Mouse (Mus musculus): ENCODE measurements around the gene Safb. TPM values are rescaled to one million over a fixed set of nuclear protein-coding genes. Genes with fewer than 3 reads are reported as not detected.

The Safb gene
- polyA plus RNA-seq, 1 experiment, result 105 TPM

DNA sequence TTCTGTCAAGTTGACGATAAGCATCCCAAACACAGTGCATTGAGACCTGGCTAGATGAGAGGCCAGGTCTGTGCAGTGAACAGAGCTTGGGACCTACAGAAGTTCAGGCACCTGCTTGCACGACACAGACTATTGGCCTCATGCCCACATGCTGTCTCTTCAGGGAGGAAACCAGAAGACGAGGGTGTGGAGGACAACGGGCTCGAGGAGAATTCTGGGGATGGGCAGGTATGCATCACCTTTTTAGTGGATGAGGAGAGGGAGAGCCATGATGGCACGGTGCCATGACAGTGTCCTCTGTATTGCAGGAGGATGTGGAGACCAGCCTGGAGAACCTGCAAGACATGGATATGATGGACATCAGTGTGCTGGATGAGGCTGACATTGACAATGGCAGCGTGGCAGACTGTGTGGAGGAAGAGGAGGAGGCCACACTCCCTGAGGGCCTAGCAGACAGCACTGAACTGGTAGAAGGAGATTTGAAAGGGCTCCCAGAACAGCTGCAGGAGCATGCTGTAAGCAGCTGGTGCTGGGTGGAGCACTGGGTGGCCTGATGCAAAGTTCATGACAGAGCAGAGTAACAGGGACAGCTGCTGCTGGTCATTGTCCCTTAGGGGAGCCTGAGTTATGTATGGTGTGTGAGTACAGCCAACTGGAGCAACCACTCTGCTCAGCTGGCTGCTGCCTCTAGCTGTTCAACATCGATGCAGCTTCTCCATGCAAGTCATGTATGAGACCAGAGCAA, 9.1 kb downstream of the Safb start:
- 91% methylated on average over 8 of the region's 8 CpGs for WGBS
- Histone ChIP-seq H3K4me1 (ENCODE audit: control insufficient read depth, insufficient read depth, insufficient read length) (no peaks in the 10 kb centered on the region), H3K27ac (ENCODE audit: insufficient read depth, low read length) (no peak overlapping the region), H3K4me3 (ENCODE audit: extremely low read depth, insufficient read depth, insufficient read length) (no peak overlapping the region), H3K36me3 (ENCODE audit: control insufficient read depth, insufficient read depth, low read length) (peaks cover 54% of the 10 kb centered on the region), H3K27me3 (ENCODE audit: control insufficient read depth, insufficient read depth, low read length) (no peaks in the 10 kb centered on the region)
- TF ChIP-seq CTCF (IDR thresholded peaks at IDR 0.05; ENCODE audit: extremely low read depth, insufficient read depth, insufficient read length, insufficient replicate concordance), result no peak
- no peak for TF ChIP-seq POLR2A (IDR thresholded peaks at IDR 0.05; ENCODE audit: low read depth, low read length)
- DNase-seq (ENCODE audit: low read depth in 1 of 2, low spot score in 2 of 2), result no peak

DNA sequence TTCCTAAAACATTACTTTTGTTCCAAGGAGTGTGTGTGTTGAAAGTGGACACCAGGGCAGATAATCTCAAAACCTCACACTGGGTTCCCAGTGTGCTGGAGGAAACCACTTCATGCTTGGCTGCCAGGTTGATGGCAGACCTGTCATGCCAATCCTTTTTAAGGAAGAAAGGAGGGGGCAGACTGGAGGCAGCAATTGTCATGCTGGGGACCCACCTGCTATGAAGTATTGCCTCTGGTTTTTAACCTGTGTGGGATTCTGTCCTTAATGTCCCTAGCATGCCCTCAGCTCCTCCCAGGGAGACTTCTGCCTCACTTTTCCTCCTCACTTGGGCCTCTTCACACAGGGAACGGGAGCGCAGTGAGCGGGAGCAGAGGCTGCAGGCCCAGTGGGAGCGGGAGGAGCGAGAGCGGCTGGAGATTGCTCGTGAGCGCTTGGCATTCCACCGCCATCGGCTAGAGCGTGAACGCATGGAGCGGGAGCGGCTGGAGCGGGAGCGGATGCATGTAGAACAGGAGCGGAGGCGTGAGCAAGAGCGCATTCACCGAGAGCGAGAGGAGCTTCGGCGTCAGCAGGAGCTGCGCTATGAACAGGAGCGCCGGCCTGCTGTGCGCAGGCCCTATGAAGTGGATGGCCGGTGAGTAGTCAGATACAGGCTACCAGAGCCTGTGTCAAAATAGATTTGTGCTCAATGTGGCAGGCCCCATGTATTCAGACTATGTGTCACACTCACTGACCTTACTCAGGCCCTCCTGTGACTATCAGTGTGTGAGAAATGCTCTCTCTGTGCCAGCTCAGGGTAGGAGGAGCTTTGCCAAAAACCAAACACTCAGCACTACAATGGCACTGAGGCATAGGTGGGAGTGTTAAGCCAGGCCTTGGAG, 18.8 kb downstream of the Safb start:
- H3K27ac ChIP-seq (ENCODE audit: insufficient read depth, low read length), result no peak overlapping the region
- H3K36me3 ChIP-seq (ENCODE audit: control insufficient read depth, insufficient read depth, low read length), result peaks cover 61% of the 10 kb centered on the region
- no peak for DNase-seq (ENCODE audit: low read depth in 1 of 2, low spot score in 2 of 2)
- no peak overlapping the region for H3K4me3 ChIP-seq (ENCODE audit: extremely low read depth, insufficient read depth, insufficient read length)
- whole genome bisulfite sequencing, result 97% methylated on average over 28 of the region's 28 CpGs
- H3K4me1 ChIP-seq (ENCODE audit: control insufficient read depth, insufficient read depth, insufficient read length), result no peaks in the 10 kb centered on the region
- TF ChIP-seq POLR2A (IDR thresholded peaks at IDR 0.05; ENCODE audit: low read depth, low read length) (no peak), CTCF (IDR thresholded peaks at IDR 0.05; ENCODE audit: extremely low read depth, insufficient read depth, insufficient read length, insufficient replicate concordance) (no peak)
- H3K27me3 ChIP-seq (ENCODE audit: control insufficient read depth, insufficient read depth, low read length), result no peaks in the 10 kb centered on the region

DNA sequence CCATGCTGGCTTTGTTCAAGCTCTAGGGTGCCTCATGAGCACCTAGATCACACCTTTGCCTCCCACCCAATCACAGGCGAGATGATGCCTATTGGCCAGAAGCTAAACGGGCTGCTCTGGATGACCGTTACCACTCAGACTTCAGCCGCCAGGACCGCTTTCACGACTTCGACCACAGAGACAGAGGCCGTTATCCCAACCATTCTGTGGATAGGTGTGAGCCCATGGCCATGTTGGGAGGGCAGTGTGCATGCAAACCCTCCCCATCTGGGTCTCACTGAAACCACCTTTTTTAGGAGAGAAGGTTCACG, 19.4 kb downstream of the Safb start:
- DNase-seq (ENCODE audit: low read depth in 1 of 2, low spot score in 2 of 2), result no peak
- Histone ChIP-seq H3K4me3 (ENCODE audit: extremely low read depth, insufficient read depth, insufficient read length) (no peak overlapping the region), H3K27me3 (ENCODE audit: control insufficient read depth, insufficient read depth, low read length) (no peaks in the 10 kb centered on the region), H3K27ac (ENCODE audit: insufficient read depth, low read length) (no peak overlapping the region), H3K4me1 (ENCODE audit: control insufficient read depth, insufficient read depth, insufficient read length) (peaks cover 2% of the 10 kb centered on the region; the same call in 1 of the 2 replicates), H3K36me3 (ENCODE audit: control insufficient read depth, insufficient read depth, low read length) (peaks cover 61% of the 10 kb centered on the region)
- TF ChIP-seq POLR2A (IDR thresholded peaks at IDR 0.05; ENCODE audit: low read depth, low read length) (no peak), CTCF (IDR thresholded peaks at IDR 0.05; ENCODE audit: extremely low read depth, insufficient read depth, insufficient read length, insufficient replicate concordance) (no peak)
- WGBS, result 96% methylated on average over 9 of the region's 9 CpGs

DNA sequence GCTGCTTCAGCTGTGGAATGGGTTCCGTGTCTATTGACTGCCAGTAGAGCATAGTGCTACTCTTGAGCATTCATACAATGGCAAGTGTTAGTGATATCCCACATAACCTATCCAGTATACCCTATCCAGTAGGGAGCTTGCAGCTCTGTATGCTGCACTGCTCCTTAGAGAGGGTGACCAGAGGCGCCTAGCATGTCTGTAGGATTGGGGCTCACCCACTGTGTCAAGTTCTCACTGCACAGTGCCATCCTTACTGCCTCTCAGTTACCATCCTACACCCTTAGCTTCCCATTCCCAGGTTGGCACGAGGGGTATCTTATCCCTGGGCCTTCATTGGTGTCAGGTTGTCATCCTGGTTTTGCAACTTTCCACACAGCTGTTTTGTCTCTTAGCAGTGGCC, 19.8 kb downstream of the Safb start:
- WGBS, result 92% methylated on average over 3 of the region's 3 CpGs
- Histone ChIP-seq H3K27ac (ENCODE audit: insufficient read depth, low read length) (no peak overlapping the region), H3K4me3 (ENCODE audit: extremely low read depth, insufficient read depth, insufficient read length) (no peak overlapping the region)

DNA sequence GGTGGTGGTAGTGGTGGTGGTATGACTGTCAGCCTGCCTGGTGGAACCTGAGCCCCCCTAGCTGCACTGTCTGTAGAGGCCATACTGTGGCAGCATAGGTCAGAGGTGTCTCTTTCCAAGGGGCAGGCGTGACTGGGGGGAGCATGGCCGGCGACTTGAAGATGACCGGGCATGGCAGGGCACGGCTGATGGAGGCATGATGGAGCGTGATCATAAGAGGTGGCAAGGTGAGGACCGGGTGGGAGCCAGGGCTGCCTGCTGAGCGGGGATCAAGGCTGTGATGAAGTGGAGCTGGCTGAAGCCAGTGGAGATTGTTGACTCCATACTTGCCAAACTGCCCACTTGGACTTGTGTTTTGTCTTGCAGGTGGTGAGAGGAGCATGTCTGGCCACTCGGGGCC, 20.8 kb downstream of the Safb start:
- Histone ChIP-seq H3K4me1 (ENCODE audit: control insufficient read depth, insufficient read depth, insufficient read length) (peaks cover 7% of the 10 kb centered on the region; the same call in 1 of the 2 replicates), H3K27ac (ENCODE audit: insufficient read depth, low read length) (no peak overlapping the region), H3K36me3 (ENCODE audit: control insufficient read depth, insufficient read depth, low read length) (peaks cover 52% of the 10 kb centered on the region), H3K27me3 (ENCODE audit: control insufficient read depth, insufficient read depth, low read length) (no peaks in the 10 kb centered on the region), H3K4me3 (ENCODE audit: extremely low read depth, insufficient read depth, insufficient read length) (no peak overlapping the region)
- no peak for DNase-seq (ENCODE audit: low read depth in 1 of 2, low spot score in 2 of 2)
- no peak for TF ChIP-seq POLR2A (IDR thresholded peaks at IDR 0.05; ENCODE audit: low read depth, low read length)
- no peak for TF ChIP-seq CTCF (IDR thresholded peaks at IDR 0.05; ENCODE audit: extremely low read depth, insufficient read depth, insufficient read length, insufficient replicate concordance)
- 90% methylated on average over 9 of the region's 9 CpGs for WGBS

More for the DNA sequence above, 19.8 kb downstream of the Safb start:
- H3K4me1 ChIP-seq (ENCODE audit: control insufficient read depth, insufficient read depth, insufficient read length), result peaks cover 2% of the 10 kb centered on the region; the same call in 1 of the 2 replicates
- no peak for DNase-seq (ENCODE audit: low read depth in 1 of 2, low spot score in 2 of 2)
- peaks cover 59% of the 10 kb centered on the region for H3K36me3 ChIP-seq (ENCODE audit: control insufficient read depth, insufficient read depth, low read length)
- TF ChIP-seq CTCF (IDR thresholded peaks at IDR 0.05; ENCODE audit: extremely low read depth, insufficient read depth, insufficient read length, insufficient replicate concordance) (no peak), POLR2A (IDR thresholded peaks at IDR 0.05; ENCODE audit: low read depth, low read length) (no peak)
- no peaks in the 10 kb centered on the region for H3K27me3 ChIP-seq (ENCODE audit: control insufficient read depth, insufficient read depth, low read length)

DNA sequence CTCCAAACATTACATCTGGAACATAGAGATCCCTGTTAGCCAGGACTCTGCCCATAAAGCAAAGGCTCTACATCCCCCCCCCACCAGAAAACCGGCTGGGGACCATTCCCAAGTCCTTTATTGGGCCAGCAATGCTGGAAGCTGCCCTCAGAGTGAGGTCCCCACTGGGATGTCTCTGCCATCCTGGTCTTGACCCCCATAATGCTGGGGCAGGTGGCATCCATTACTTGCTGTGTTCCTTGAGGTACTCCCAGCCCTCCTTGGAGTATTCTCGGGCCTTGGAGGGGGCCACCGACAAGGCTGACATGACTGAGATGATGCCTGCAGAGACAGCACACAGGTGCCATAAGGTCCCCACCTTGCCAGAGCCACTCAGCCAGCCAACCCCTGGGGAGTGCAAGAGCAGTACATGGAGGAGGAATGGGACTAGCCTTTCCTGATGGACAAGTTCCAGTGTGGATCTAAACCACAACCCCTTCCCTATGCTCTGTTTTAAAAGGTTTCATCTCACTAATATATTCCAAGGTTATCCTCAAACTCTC, 23.0 kb downstream of the Safb start:
- H3K36me3 ChIP-seq (ENCODE audit: control insufficient read depth, insufficient read depth, low read length), result peaks cover 38% of the 10 kb centered on the region
- WGBS, result 95% methylated on average over 3 of the region's 3 CpGs
- H3K4me1 ChIP-seq (ENCODE audit: control insufficient read depth, insufficient read depth, insufficient read length), result peaks cover 7% of the 10 kb centered on the region; the same call in 1 of the 2 replicates
- no peak for TF ChIP-seq CTCF (IDR thresholded peaks at IDR 0.05; ENCODE audit: extremely low read depth, insufficient read depth, insufficient read length, insufficient replicate concordance)
- no peak for TF ChIP-seq POLR2A (IDR thresholded peaks at IDR 0.05; ENCODE audit: low read depth, low read length)
- no peak for DNase-seq (ENCODE audit: low read depth in 1 of 2, low spot score in 2 of 2)
- H3K27ac ChIP-seq (ENCODE audit: insufficient read depth, low read length), result no peak overlapping the region
- no peak overlapping the region for H3K4me3 ChIP-seq (ENCODE audit: extremely low read depth, insufficient read depth, insufficient read length)
- H3K27me3 ChIP-seq (ENCODE audit: control insufficient read depth, insufficient read depth, low read length), result no peaks in the 10 kb centered on the region

Measured in spleen, adult 2 months (tissue).